Mouse (Mus musculus) CH12.LX (cell line): ENCODE measurements around the gene Capns1. TPM values are rescaled to one million over a fixed set of nuclear protein-coding genes. Genes with fewer than 3 reads are reported as not detected.

Source experiments
- DNase-seq: peaks from one replicate; pipeline ENCODE4 v3.0.0-alpha.2; 2013; ENCODE audit errors: extremely low read depth
- H3K27ac ChIP-seq: 2 replicates; pipeline ENCODE4 v1.5.1; 2012; ENCODE audit warnings: low read depth, mild to moderate bottlenecking, control low read depth, moderate library complexity; ENCODE audit not compliant: insufficient read depth
- H3K27me3 ChIP-seq: replicated peaks from 2 replicates; pipeline ENCODE3; 2012; ENCODE audit warnings: inconsistent platforms
- H3K36me3 ChIP-seq, 2 experiments: replicated peaks in 1 of 2; 2 replicates each; pipeline versions ENCODE3 to v1.6.1; 2012; ENCODE audit warnings: inconsistent platforms in 1 of 2, low read length in 1 of 2, mild to moderate bottlenecking in 1 of 2, mixed read lengths in 1 of 2, moderate library complexity in 1 of 2; ENCODE audit not compliant: control insufficient read depth in 1 of 2, insufficient read depth in 1 of 2
- H3K4me1 ChIP-seq, 2 experiments: 2 replicates each; pipeline ENCODE4 v1.6.1; 2012; ENCODE audit warnings: inconsistent platforms in 1 of 2, moderate library complexity in 1 of 2; ENCODE audit not compliant: insufficient read depth in 2 of 2, control insufficient read depth in 1 of 2
- H3K4me2 ChIP-seq: 2 replicates; pipeline ENCODE4 v1.6.1; 2012; ENCODE audit warnings: low read depth, mild to moderate bottlenecking, control low read depth; ENCODE audit not compliant: poor library complexity, insufficient read depth, severe bottlenecking
- H3K4me3 ChIP-seq, 3 experiments: fragments of 150-350 bp in 1 of 3; sonication (generic) in 1 of 3; replicated peaks in 1 of 3; 2 replicates each; pipeline versions ENCODE3 to v1.5.1; 2011 to 2012; ENCODE audit warnings: low read depth in 2 of 3, low read length in 2 of 3, mild to moderate bottlenecking in 2 of 3, moderate library complexity in 2 of 3, control low read depth in 1 of 3, improper control_type of control experiment in 1 of 3, inconsistent platforms in 1 of 3, mixed read lengths in 1 of 3; ENCODE audit not compliant: poor library complexity in 1 of 3
- H3K79me2 ChIP-seq: replicated peaks from 2 replicates; pipeline ENCODE4 v1.6.1; 2012; ENCODE audit warnings: mild to moderate bottlenecking, moderate library complexity; ENCODE audit not compliant: control insufficient read depth, poor library complexity, insufficient read depth, severe bottlenecking; ENCODE audit errors: extremely low read depth
- H3K9ac ChIP-seq: 2 replicates; pipeline ENCODE4 v1.6.1; 2012; ENCODE audit warnings: low read depth, mild to moderate bottlenecking, control low read depth, moderate library complexity; ENCODE audit not compliant: insufficient read depth
- H3K9me3 ChIP-seq: replicated peaks from 2 replicates; pipeline ENCODE3; 2012; ENCODE audit warnings: low read length, inconsistent platforms, mixed read lengths
- CHD1 ChIP-seq: IDR thresholded peaks from 2 replicates; pipeline ENCODE4 v1.6.1; 2012; ENCODE audit warnings: low read depth, low read length, improper control_type of control experiment, inconsistent platforms
- CTCF ChIP-seq, 2 experiments: IDR thresholded peaks in 1 of 2; conservative IDR thresholded peaks in 1 of 2; 2 replicates each; pipeline ENCODE4 v1.5.1; 2011 to 2012; ENCODE audit warnings: low read depth in 2 of 2, low read length in 2 of 2, improper control_type of control experiment in 1 of 2, inconsistent platforms in 1 of 2, mild to moderate bottlenecking in 1 of 2, moderate library complexity in 1 of 2
- ELF1 ChIP-seq: IDR thresholded peaks from 2 replicates; pipeline ENCODE4 v1.6.1; 2014; ENCODE audit warnings: low read depth, mild to moderate bottlenecking, inconsistent platforms, low read length, improper control_type of control experiment
- EP300 ChIP-seq: IDR thresholded peaks from 2 replicates; pipeline ENCODE4 v1.6.1; 2011; ENCODE audit warnings: low read length, improper control_type of control experiment
- ETS1 ChIP-seq: conservative IDR thresholded peaks from 2 replicates; pipeline ENCODE4 v1.6.1; 2012; ENCODE audit warnings: low read depth, mild to moderate bottlenecking, inconsistent platforms, low read length, improper control_type of control experiment, moderate library complexity
- GABPA ChIP-seq: IDR thresholded peaks from 2 replicates; pipeline ENCODE4 v1.6.1; 2012; ENCODE audit warnings: low read depth, low read length, improper control_type of control experiment, inconsistent platforms; ENCODE audit not compliant: insufficient replicate concordance
- JUND ChIP-seq: conservative IDR thresholded peaks from 2 replicates; pipeline ENCODE4 v1.6.1; 2011; ENCODE audit warnings: low read depth, low read length, improper control_type of control experiment
- MAX ChIP-seq: IDR thresholded peaks from 2 replicates; pipeline ENCODE4 v1.6.1; 2011; ENCODE audit warnings: low read length, improper control_type of control experiment
- MAZ ChIP-seq: IDR thresholded peaks from 2 replicates; pipeline ENCODE4 v1.6.1; 2012; ENCODE audit warnings: low read depth, mild to moderate bottlenecking, inconsistent platforms, low read length, improper control_type of control experiment, moderate library complexity
- MYC ChIP-seq: IDR thresholded peaks from 2 replicates; pipeline ENCODE4 v1.6.1; 2011; ENCODE audit warnings: low read depth, mild to moderate bottlenecking, improper control_type of control experiment, low read length
- NELFE ChIP-seq: IDR thresholded peaks from 2 replicates; pipeline ENCODE4 v1.6.1; 2011; ENCODE audit warnings: low read depth, low read length, improper control_type of control experiment
- PAX5 ChIP-seq: IDR thresholded peaks from 2 replicates; pipeline ENCODE4 v1.6.1; 2012; ENCODE audit warnings: low read length, inconsistent platforms, mixed read lengths
- POLR2AphosphoS2 ChIP-seq: IDR thresholded peaks from 2 replicates; pipeline ENCODE4 v1.6.1; 2011; ENCODE audit warnings: low read depth, low read length, improper control_type of control experiment
- RCOR1 ChIP-seq: conservative IDR thresholded peaks from 2 replicates; pipeline ENCODE4 v1.6.1; 2012; ENCODE audit warnings: low read depth, mild to moderate bottlenecking, inconsistent platforms, low read length, improper control_type of control experiment
- SIN3A ChIP-seq: IDR thresholded peaks from 2 replicates; pipeline ENCODE4 v1.6.1; 2012; ENCODE audit warnings: low read length, improper control_type of control experiment, inconsistent platforms
- SMC3 ChIP-seq: IDR thresholded peaks from 2 replicates; pipeline ENCODE4 v1.6.1; 2011; ENCODE audit warnings: low read depth, low read length, improper control_type of control experiment
- TBP ChIP-seq: conservative IDR thresholded peaks from 2 replicates; pipeline ENCODE4 v1.6.1; 2011; ENCODE audit warnings: low read depth, low read length, improper control_type of control experiment
- ZNF384 ChIP-seq: IDR thresholded peaks from 2 replicates; pipeline ENCODE4 v1.6.1; 2012; ENCODE audit warnings: low read depth, low read length, improper control_type of control experiment, inconsistent platforms
- dilution Hi-C: fragments of 300-500 bp; cut with MboI; formaldehyde crosslinking; loops from 2 replicates; pipeline ENCODE4 v1.14.3; 2020; ENCODE audit warnings: low sequenced_read_pairs; ENCODE audit not compliant: extremely low pct_unique_long_range_greater_than_20kb, extremely low pct_ligation_motif_present
- in situ Hi-C: fragments of 300-500 bp; cut with MboI; formaldehyde crosslinking; loops from 3 replicates; pipeline ENCODE4 v1.14.3; 2019; ENCODE audit warnings: low sequenced_read_pairs, low pct_ligation_motif_present, low pct_unique_long_range_greater_than_20kb, mixed read lengths
- polyA plus RNA-seq: library from polyadenylated mRNA; unstranded; fragments of >175 nt; gene quantifications from 2 replicates; pipeline ENCODE4 v1.2.1, GENCODE M21; 2012; ENCODE audit warnings: low read depth; ENCODE audit not compliant: insufficient read length
- total RNA-seq, 2 experiments: library from RNA; depleted of rRNA; stranded (reverse); fragments of 300-350 nt in 1 of 2; fragments of >200 nt in 1 of 2; gene quantifications; 2 replicates each; pipeline ENCODE4 v1.2.3; 2012 to 2014

Capns1 gene
- total and polyA plus RNA-seq, 3 experiments: 101 to 233 (median 219) TPM

GRCm38 (mm10) chr7:30222205-30222604, 23.6 kb upstream of the Capns1 start:
- peaks cover 2% of the 10 kb centered on the region for H3K9me3 ChIP-seq
- peaks cover 26 to 38% of the 10 kb centered on the region in 2 experiments for H3K36me3 ChIP-seq
- H3K4me3 ChIP-seq: no peak overlapping the region
- in situ Hi-C loops: no loop called here
- H3K4me2 ChIP-seq: no peak overlapping the region
- H3K4me1 ChIP-seq: peaks cover 11 to 14% of the 10 kb centered on the region in 2 experiments
- no peak overlapping the region for H3K9ac ChIP-seq
- dilution Hi-C loops: no loop called here
- TF ChIP-seq EP300 (no peak), MAZ (no peak), MAX (no peak), ELF1 (no peak), NELFE (no peak), POLR2AphosphoS2 (no peak), SIN3A (no peak), JUND (no peak), CTCF (conservative IDR thresholded peaks at IDR 0.05 in 1 of 2, IDR thresholded peaks at IDR 0.05 in 1 of 2; ENCODE audit: low read depth in 2 of 2, low read length in 2 of 2) (no peak), TBP (no peak)
- no peak overlapping the region for H3K27ac ChIP-seq
- H3K79me2 ChIP-seq: no peaks in the 10 kb centered on the region
- H3K27me3 ChIP-seq: no peaks in the 10 kb centered on the region
- no peak for DNase-seq

DNA sequence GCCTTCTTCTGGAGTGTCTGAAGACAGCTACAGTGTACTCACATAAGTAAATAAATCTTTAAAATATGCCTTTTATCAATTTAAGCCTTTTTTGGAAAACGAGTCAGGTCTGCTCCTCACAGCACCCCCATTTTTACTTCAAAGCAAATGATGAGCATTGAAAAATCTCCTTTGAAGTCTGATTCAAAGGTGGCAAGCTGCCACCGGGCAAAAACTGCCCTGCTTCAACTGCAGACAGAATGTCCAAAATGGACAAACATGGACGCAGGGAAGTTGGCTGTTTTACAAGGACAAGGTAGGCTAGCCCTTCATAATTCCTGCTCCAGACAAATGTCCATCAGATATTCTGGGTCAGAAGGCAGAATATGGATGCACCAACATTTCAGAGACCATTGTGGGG, 22.8 kb upstream of the Capns1 start:
- Histone ChIP-seq H3K4me3 (no peak overlapping the region), H3K36me3 (peaks cover 20 to 30% of the 10 kb centered on the region in 2 experiments), H3K79me2 (no peaks in the 10 kb centered on the region), H3K27ac (no peak overlapping the region), H3K9me3 (peaks cover 2% of the 10 kb centered on the region), H3K4me1 (peaks cover 12 to 16% of the 10 kb centered on the region in 2 experiments)
- dilution Hi-C loops: no loop called here
- TF ChIP-seq MYC: no peak
- TF ChIP-seq ZNF384: no peak
- no peak for TF ChIP-seq ETS1
- no peak for TF ChIP-seq CHD1
- no peak for TF ChIP-seq SMC3
- no peak for TF ChIP-seq RCOR1
- no peak for TF ChIP-seq PAX5
- no peak for TF ChIP-seq TBP
- no peak for TF ChIP-seq GABPA
- TF ChIP-seq, all 38 proteins: peak for 0
- Histone ChIP-seq H3K9ac (no peak overlapping the region), H3K27me3 (no peaks in the 10 kb centered on the region), H3K4me2 (no peak overlapping the region)
- no peak for DNase-seq
- in situ Hi-C loops: no loop called here
